In genomic region chr10:80343425-80343895, GRCm38 (mm10) we compare ENCODE assay signal across 10 mouse cellular contexts. TPM values are rescaled to one million over a fixed set of nuclear protein-coding genes. Genes with fewer than 3 reads are reported as not detected.
DNase-seq lines count a peak whose midpoint lies in the region; ATAC-seq and TF ChIP-seq lines count a peak whose summit lies in the region.
"Had no signal": no experiment of that assay in that cellular context is flagged by ENCODE, and none has a peak within 500 bp of the region (broad histone marks: within the 10 kb centered on the region; RNA-seq: fewer than 3 reads in every experiment).

No protein-coding gene starts in this region.

- H3K4me3 ChIP-seq in kidney, postnatal 0 days (replicated peaks; ENCODE audit: low read depth, low read length): 0 out of 2 replicates have a peak overlapping the region, but pooled peaks have one; percentile 21
- H3K4me3 ChIP-seq in embryonic facial prominence, embryonic 15.5 days (replicated peaks): peak overlapping the region; percentile 39
- H3K4me3 ChIP-seq in intestine, embryonic 15.5 days (replicated peaks): peak overlapping the region; percentile 32
- peak overlapping the region; percentile 30; the same call in 1 of the 2 replicates for H3K4me3 ChIP-seq in neural tube, embryonic 12.5 days

- no peak overlapping the region for H3K27ac ChIP-seq in kidney, postnatal 0 days
- peak overlapping the region; percentile 65; the same call in 1 of the 2 replicates for H3K27ac ChIP-seq in embryonic facial prominence, embryonic 15.5 days (replicated peaks)
- peak overlapping the region; percentile 36; the same call in 1 of the 2 replicates for H3K27ac ChIP-seq in intestine, embryonic 15.5 days
- H3K27ac ChIP-seq in neural tube, embryonic 12.5 days: no peak overlapping the region

- peaks cover 44% of the 10 kb centered on the region for H3K27me3 ChIP-seq in kidney, postnatal 0 days (ENCODE audit: insufficient read depth, low read length)
- peaks cover 77% of the 10 kb centered on the region for H3K27me3 ChIP-seq in embryonic facial prominence, embryonic 15.5 days
- peaks cover 62% of the 10 kb centered on the region for H3K27me3 ChIP-seq in intestine, embryonic 15.5 days (replicated peaks)
- H3K27me3 ChIP-seq in neural tube, embryonic 12.5 days (replicated peaks): peaks cover 85% of the 10 kb centered on the region
- H3K27me3 ChIP-seq: Patski had no signal

- no peak overlapping the region for H3K9ac ChIP-seq in kidney, postnatal 0 days (ENCODE audit: low read depth, low read length)
- H3K9ac ChIP-seq in embryonic facial prominence, embryonic 15.5 days: no peak overlapping the region
- H3K9ac ChIP-seq in intestine, embryonic 15.5 days: no peak overlapping the region
- H3K9ac ChIP-seq in neural tube, embryonic 12.5 days: no peak overlapping the region

- WGBS in kidney, postnatal 0 days: 35% methylated on average over 13 of the region's 13 CpGs
- 26% methylated on average over 13 of the region's 13 CpGs for WGBS in embryonic facial prominence, embryonic 15.5 days
- WGBS in intestine, embryonic 15.5 days: 35% methylated on average over 13 of the region's 13 CpGs
- WGBS in neural tube, embryonic 12.5 days: 26% methylated on average over 13 of the region's 13 CpGs

- peak; percentile 1; the same call in 1 of the 2 replicates for ATAC-seq in kidney, postnatal 0 days (replicated peaks; ENCODE audit: low FRiP score, low read depth)
- no peak; the same call in 1 of the 2 replicates for ATAC-seq in embryonic facial prominence, embryonic 15.5 days (ENCODE audit: insufficient number of reproducible peaks, low FRiP score, low TSS enrichment, low read depth)
- 0 out of 2 replicates have a peak, but pooled peaks have one; percentile 1 for ATAC-seq in intestine, embryonic 15.5 days
- ATAC-seq in neural tube, embryonic 12.5 days (ENCODE audit: low FRiP score, low read depth): peak; percentile 8; the same call in 1 of the 2 replicates

- peak overlapping the region; percentile 49 for H3K4me2 ChIP-seq in kidney, postnatal 0 days (ENCODE audit: low read length)
- H3K4me2 ChIP-seq in embryonic facial prominence, embryonic 15.5 days (replicated peaks): peak overlapping the region; percentile 57
- peak overlapping the region; percentile 67 for H3K4me2 ChIP-seq in intestine, embryonic 15.5 days (replicated peaks)
- peak overlapping the region; percentile 61 for H3K4me2 ChIP-seq in neural tube, embryonic 12.5 days (replicated peaks)

- no peaks in the 10 kb centered on the region for H3K36me3 ChIP-seq in kidney, postnatal 0 days (ENCODE audit: insufficient read depth, low read length)
- H3K36me3 ChIP-seq in embryonic facial prominence, embryonic 15.5 days: no peaks in the 10 kb centered on the region
- H3K36me3 ChIP-seq in intestine, embryonic 15.5 days: no peaks in the 10 kb centered on the region
- H3K36me3 ChIP-seq in neural tube, embryonic 12.5 days: no peaks in the 10 kb centered on the region

- DNase-seq in kidney, postnatal 0 days (ENCODE audit: low spot score): no peak
- DNase-seq in kidney, adult 8-10 months: no peak
- no peak for DNase-seq in frontal cortex, postnatal 25 days (ENCODE audit: low spot score in 2 of 2)
- no peak for DNase-seq in left cerebral cortex, postnatal 4 days
- DNase-seq in kidney, postnatal 10 days: no peak
- DNase-seq: layer of hippocampus, postnatal 36 days had no signal

- intact Hi-C loops in left cerebral cortex, postnatal 4 days (cut with DNase I): loop anchor here (5.0 kb wide), 1 partner anchor 34 kb away; no protein-coding TSS in a partner anchor

- H3K9me3 ChIP-seq in kidney, postnatal 0 days (replicated peaks; ENCODE audit: low read length): no peaks in the 10 kb centered on the region
- H3K9me3 ChIP-seq in embryonic facial prominence, embryonic 15.5 days (replicated peaks): no peaks in the 10 kb centered on the region
- no peaks in the 10 kb centered on the region for H3K9me3 ChIP-seq in intestine, embryonic 15.5 days
- no peaks in the 10 kb centered on the region for H3K9me3 ChIP-seq in neural tube, embryonic 12.5 days

- H3K4me1 ChIP-seq in kidney, postnatal 0 days (replicated peaks; ENCODE audit: insufficient read depth, low read length): peaks cover 28% of the 10 kb centered on the region
- peaks cover 66% of the 10 kb centered on the region for H3K4me1 ChIP-seq in embryonic facial prominence, embryonic 15.5 days
- peaks cover 57% of the 10 kb centered on the region for H3K4me1 ChIP-seq in intestine, embryonic 15.5 days (replicated peaks)
- H3K4me1 ChIP-seq in neural tube, embryonic 12.5 days: peaks cover 44% of the 10 kb centered on the region

- TF ChIP-seq CTCF in kidney, postnatal 0 days (IDR thresholded peaks at IDR 0.05; ENCODE audit: low read depth): no peak

RNA-seq across cellular contexts. Expression of gene Adamtsl5, which starts 4.8 kb away (rescaled TPM):
- 3.0 and 3.2 TPM in 2 replicates for polyA plus RNA-seq in kidney, postnatal 0 days (2015; fragmentation: Nextera tagmentation; extraction: Ambion mirVana)
- polyA plus RNA-seq in embryonic facial prominence, embryonic 15.5 days (2015; fragmentation: Nextera tagmentation; extraction: Ambion mirVana): 11.5 and 11.6 TPM in 2 replicates
- polyA plus RNA-seq in intestine, embryonic 15.5 days (2015; fragmentation: Nextera tagmentation; extraction: Ambion mirVana): 19.3 and 20.4 TPM in 2 replicates
- 0.50 and 1.1 TPM in 2 replicates for polyA plus RNA-seq in neural tube, embryonic 12.5 days (2016; fragmentation: Nextera tagmentation; extraction: Ambion mirVana)
- under 1 TPM; 0.56 to 0.72 TPM for total RNA-seq in left cerebral cortex, postnatal 4 days (2021)

RNA-seq across cellular contexts. Expression of gene Plk5, which starts 12.8 kb away (rescaled TPM):
- 0.51 and 1.0 TPM in 2 replicates for polyA plus RNA-seq in kidney, postnatal 0 days (2015; fragmentation: Nextera tagmentation; extraction: Ambion mirVana)
- 2.0 and 2.2 TPM in 2 replicates for polyA plus RNA-seq in embryonic facial prominence, embryonic 15.5 days (2015; fragmentation: Nextera tagmentation; extraction: Ambion mirVana)
- 0.32 and 0.63 TPM in 2 replicates for polyA plus RNA-seq in intestine, embryonic 15.5 days (2015; fragmentation: Nextera tagmentation; extraction: Ambion mirVana)
- 0.29 and 0.49 TPM in 2 replicates for polyA plus RNA-seq in neural tube, embryonic 12.5 days (2016; fragmentation: Nextera tagmentation; extraction: Ambion mirVana)
- total RNA-seq in left cerebral cortex, postnatal 4 days (2021): 1 to 10 TPM; 4.2 to 6.1 TPM

RNA-seq across cellular contexts. Expression of gene Reep6, which starts 13.7 kb away (rescaled TPM):
- polyA plus RNA-seq in kidney, postnatal 0 days (2015; fragmentation: Nextera tagmentation; extraction: Ambion mirVana): 11.7 and 12.1 TPM in 2 replicates
- 10.7 and 13.7 TPM in 2 replicates for polyA plus RNA-seq in embryonic facial prominence, embryonic 15.5 days (2015; fragmentation: Nextera tagmentation; extraction: Ambion mirVana)
- 132 and 159 TPM in 2 replicates for polyA plus RNA-seq in intestine, embryonic 15.5 days (2015; fragmentation: Nextera tagmentation; extraction: Ambion mirVana)
- 3.4 and 3.6 TPM in 2 replicates for polyA plus RNA-seq in neural tube, embryonic 12.5 days (2016; fragmentation: Nextera tagmentation; extraction: Ambion mirVana)
- 10 to 100 TPM; 13.3 to 14.8 TPM for total RNA-seq in left cerebral cortex, postnatal 4 days (2021)

RNA-seq across cellular contexts. Expression of gene Pcsk4, which starts 14.2 kb away (rescaled TPM):
- 5.4 and 5.9 TPM in 2 replicates for polyA plus RNA-seq in kidney, postnatal 0 days (2015; fragmentation: Nextera tagmentation; extraction: Ambion mirVana)
- 4.2 and 5.2 TPM in 2 replicates for polyA plus RNA-seq in embryonic facial prominence, embryonic 15.5 days (2015; fragmentation: Nextera tagmentation; extraction: Ambion mirVana)
- polyA plus RNA-seq in intestine, embryonic 15.5 days (2015; fragmentation: Nextera tagmentation; extraction: Ambion mirVana): 8.1 and 8.8 TPM in 2 replicates
- 2.2 and 2.3 TPM in 2 replicates for polyA plus RNA-seq in neural tube, embryonic 12.5 days (2016; fragmentation: Nextera tagmentation; extraction: Ambion mirVana)
- 10 to 100 TPM in 1 of 2 experiments, 1 to 10 TPM in 1; 8.1 to 10.5 TPM for total RNA-seq in left cerebral cortex, postnatal 4 days (2021)

RNA-seq across cellular contexts. Expression of gene 2310011J03Rik, which starts 23.1 kb away (rescaled TPM):
- 52.2 and 53.6 TPM in 2 replicates for polyA plus RNA-seq in kidney, postnatal 0 days (2015; fragmentation: Nextera tagmentation; extraction: Ambion mirVana)
- 50.8 and 52.7 TPM in 2 replicates for polyA plus RNA-seq in embryonic facial prominence, embryonic 15.5 days (2015; fragmentation: Nextera tagmentation; extraction: Ambion mirVana)
- polyA plus RNA-seq in intestine, embryonic 15.5 days (2015; fragmentation: Nextera tagmentation; extraction: Ambion mirVana): 51.4 and 51.5 TPM in 2 replicates
- polyA plus RNA-seq in neural tube, embryonic 12.5 days (2016; fragmentation: Nextera tagmentation; extraction: Ambion mirVana): 37.7 and 41.1 TPM in 2 replicates
- 10 to 100 TPM; 13.6 to 14.2 TPM for total RNA-seq in left cerebral cortex, postnatal 4 days (2021)

Comparison
In these comparisons a context has a peak if more than half of its experiments do, and no peak if none do; other contexts are left out.
1. H3K27ac ChIP-seq: peak in embryonic facial prominence, embryonic 15.5 days (single experiment) and intestine, embryonic 15.5 days (single experiment); none in kidney, postnatal 0 days (single experiment) and neural tube, embryonic 12.5 days (single experiment).
2. Peak in every context shown above with its lines, with median percentiles within 50 percentile points of each other: H3K4me2 ChIP-seq and H3K4me3 ChIP-seq.